Mouse (Mus musculus) ES-E14 (cell line): ENCODE results near the gene Spata17. TPM values are rescaled to one million over a fixed set of nuclear protein-coding genes. Genes with fewer than 3 reads are reported as not detected.

Experiments used
- DNase-seq: peaks from one replicate; pipeline ENCODE4 v3.0.0-alpha.2; 2013; ENCODE audit warnings: low read depth, low spot score
- H3K27ac ChIP-seq: 2 replicates; pipeline ENCODE4 v1.5.1; 2012; ENCODE audit warnings: low read depth, mild to moderate bottlenecking, low read length, moderate library complexity, mixed read lengths; ENCODE audit not compliant: poor library complexity, insufficient read depth, severe bottlenecking
- H3K36me3 ChIP-seq: 2 replicates; pipeline ENCODE4 v1.6.1; 2012; ENCODE audit warnings: mild to moderate bottlenecking, low read length, moderate library complexity, mixed read lengths; ENCODE audit not compliant: control insufficient read depth, poor library complexity, insufficient read depth, severe bottlenecking
- H3K4me1 ChIP-seq, 2 experiments: fragments of 150-350 bp in 1 of 2; sonication (generic) in 1 of 2; 2 replicates each; pipeline ENCODE4 v1.6.1; 2012; ENCODE audit warnings: low read length in 2 of 2, mild to moderate bottlenecking in 1 of 2, mixed read lengths in 1 of 2; ENCODE audit not compliant: control insufficient read depth in 2 of 2, insufficient read depth in 2 of 2, poor library complexity in 1 of 2
- H3K4me3 ChIP-seq, 2 experiments: fragments of 150-350 bp in 1 of 2; sonication (generic) in 1 of 2; 2 replicates each; pipeline ENCODE4 v1.5.1; 2012; ENCODE audit warnings: low read length in 2 of 2, low read depth in 1 of 2, mild to moderate bottlenecking in 1 of 2, mixed read lengths in 1 of 2; ENCODE audit not compliant: insufficient read depth in 1 of 2, poor library complexity in 1 of 2, severe bottlenecking in 1 of 2
- H3K9ac ChIP-seq: 2 replicates; pipeline ENCODE4 v1.6.1; 2012; ENCODE audit warnings: low read depth, mild to moderate bottlenecking, low read length, mixed read lengths; ENCODE audit not compliant: poor library complexity, insufficient read depth, severe bottlenecking
- H3K9me3 ChIP-seq: fragments of 150-350 bp; sonication (generic); 2 replicates; pipeline ENCODE4 v1.6.1; 2012; ENCODE audit warnings: low read depth, mild to moderate bottlenecking, low read length; ENCODE audit not compliant: control insufficient read depth, insufficient read depth
- CHD2 ChIP-seq: IDR thresholded peaks from 2 replicates; pipeline ENCODE4 v1.6.1; 2014; ENCODE audit warnings: mild to moderate bottlenecking, low read depth, low read length, inconsistent platforms
- HCFC1 ChIP-seq: IDR thresholded peaks from 2 replicates; pipeline ENCODE4 v1.6.1; 2012; ENCODE audit warnings: low read length, inconsistent platforms, borderline replicate concordance; ENCODE audit not compliant: insufficient read depth
- MAFK ChIP-seq: IDR thresholded peaks from 2 replicates; pipeline ENCODE4 v1.6.1; 2014; ENCODE audit warnings: mild to moderate bottlenecking, low read depth, low read length, inconsistent platforms; ENCODE audit not compliant: insufficient read depth
- ZC3H11A ChIP-seq: IDR thresholded peaks from 2 replicates; pipeline ENCODE4 v1.6.1; 2012; ENCODE audit warnings: low read depth, mild to moderate bottlenecking, inconsistent platforms, low read length, borderline replicate concordance
- ZNF384 ChIP-seq: IDR thresholded peaks from 2 replicates; pipeline ENCODE4 v1.6.1; 2012; ENCODE audit warnings: low read depth, low read length, inconsistent platforms
- in situ Hi-C, 2 experiments: fragments of 600-800 bp; cut with MboI; formaldehyde crosslinking; loops; one replicate each; pipeline ENCODE4 v1.15.1; 2025; ENCODE audit warnings: low sequenced_read_pairs in 2 of 2, inconsistent platforms in 1 of 2; ENCODE audit not compliant: unreplicated experiment in 2 of 2
- total RNA-seq: library from RNA; depleted of rRNA; stranded (reverse); fragments of 300-350 nt; gene quantifications from 2 replicates; pipeline ENCODE4 v1.2.3, GENCODE M21; 2012

The Spata17 gene
- total RNA-seq, 1 experiment = 0.36 TPM

GRCm38 (mm10) chr1:187052532-187052931 lies 162.7 kb downstream of the Spata17 start:
- no peak for TF ChIP-seq MAFK
- no peak for TF ChIP-seq HCFC1
- TF ChIP-seq ZC3H11A = no peak
- TF ChIP-seq CHD2 = no peak
- no peak for TF ChIP-seq ZNF384
- DNase-seq = no peak
- in situ Hi-C loops = no loop called here
- H3K4me1 ChIP-seq = no peaks in the 10 kb centered on the region
- no peaks in the 10 kb centered on the region for H3K9me3 ChIP-seq
- H3K27ac ChIP-seq = no peak overlapping the region
- no peak overlapping the region for H3K9ac ChIP-seq
- H3K4me3 ChIP-seq = no peak overlapping the region
- H3K36me3 ChIP-seq = no peaks in the 10 kb centered on the region

DNA sequence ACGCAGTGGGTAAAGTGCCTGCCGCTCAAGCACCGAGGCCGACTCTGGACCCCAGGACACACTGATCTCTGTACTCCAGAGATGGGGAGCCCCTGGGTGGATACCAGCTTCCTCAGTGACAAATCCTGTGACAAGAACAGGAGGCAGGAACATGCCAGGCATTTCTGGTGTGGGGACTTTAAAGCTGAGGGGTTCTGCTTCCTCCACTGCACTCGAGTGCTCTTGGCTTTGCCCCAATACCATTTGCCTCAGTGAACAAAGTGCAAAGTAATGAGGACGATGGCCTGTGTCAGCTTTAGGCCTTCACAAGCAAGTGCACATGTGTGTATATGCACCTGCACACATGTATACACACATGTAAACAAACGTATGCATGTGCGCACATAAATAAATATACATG lies 164.0 kb downstream of the Spata17 start:
- no peaks in the 10 kb centered on the region for H3K36me3 ChIP-seq
- no peak overlapping the region for H3K4me3 ChIP-seq
- H3K9me3 ChIP-seq = no peaks in the 10 kb centered on the region
- no peaks in the 10 kb centered on the region for H3K4me1 ChIP-seq
- H3K27ac ChIP-seq = no peak overlapping the region
- in situ Hi-C loops = no loop called here
- TF ChIP-seq MAFK (no peak), ZNF384 (no peak), ZC3H11A (no peak), CHD2 (no peak), HCFC1 (no peak)
- no peak overlapping the region for H3K9ac ChIP-seq
- DNase-seq = no peak

DNA sequence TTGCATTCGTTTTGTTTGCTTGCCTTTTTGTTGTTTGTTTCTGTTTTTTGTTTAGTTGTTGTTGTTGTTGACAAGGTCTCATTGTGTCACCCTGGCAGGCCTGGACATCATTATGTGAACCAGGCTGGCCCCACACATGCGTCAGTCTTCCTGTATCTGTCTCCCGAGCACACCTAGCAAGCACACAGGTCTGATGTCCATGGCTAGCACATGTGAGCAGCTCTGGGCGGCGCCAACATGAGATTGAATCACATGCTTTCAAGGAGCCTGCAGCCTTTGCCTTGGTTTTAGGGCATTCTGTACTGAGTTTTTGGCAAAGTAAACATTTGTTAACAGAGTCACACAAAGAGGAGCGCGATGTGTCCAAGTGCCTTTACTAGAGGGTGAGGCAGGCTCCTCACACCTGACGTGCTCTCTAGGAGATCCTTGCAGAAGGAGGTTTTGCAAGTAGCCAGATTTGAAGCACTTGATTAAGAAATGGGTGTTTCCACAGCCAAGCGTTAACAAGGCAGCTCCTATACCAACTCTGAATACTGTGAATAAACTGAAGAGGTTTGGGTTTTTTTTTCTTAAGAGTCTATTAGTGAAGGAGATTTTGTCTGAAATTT lies 166.5 kb downstream of the Spata17 start:
- no peak overlapping the region for H3K9ac ChIP-seq
- no peaks in the 10 kb centered on the region for H3K9me3 ChIP-seq
- DNase-seq = no peak
- no peak overlapping the region for H3K4me3 ChIP-seq
- H3K4me1 ChIP-seq = no peaks in the 10 kb centered on the region
- in situ Hi-C loops = no loop called here
- no peak for TF ChIP-seq CHD2
- TF ChIP-seq MAFK = no peak
- no peak for TF ChIP-seq HCFC1
- TF ChIP-seq ZNF384 = no peak
- TF ChIP-seq ZC3H11A = no peak
- H3K27ac ChIP-seq = no peak overlapping the region
- H3K36me3 ChIP-seq = no peaks in the 10 kb centered on the region

DNA sequence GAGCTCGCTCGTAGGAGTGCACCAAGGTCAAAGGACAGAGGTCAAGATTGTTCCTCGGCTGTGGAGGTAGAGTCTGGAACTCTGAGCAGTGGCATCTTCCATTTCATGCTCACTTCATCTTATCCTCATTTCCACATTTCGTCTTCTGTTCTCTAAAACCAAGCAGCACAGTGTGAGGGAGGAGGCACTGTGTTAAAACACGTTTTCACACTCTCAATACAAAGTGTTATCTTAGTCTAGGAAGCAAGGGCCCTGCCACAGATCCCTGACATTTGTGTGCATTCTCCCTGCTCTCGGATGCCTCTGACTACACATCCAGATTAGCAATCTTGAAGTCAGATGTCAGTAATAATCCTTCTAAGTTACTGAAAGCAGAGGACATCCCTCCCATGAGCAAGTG lies 170.5 kb downstream of the Spata17 start:
- DNase-seq = no peak
- no peaks in the 10 kb centered on the region for H3K36me3 ChIP-seq
- no peaks in the 10 kb centered on the region for H3K4me1 ChIP-seq

More for the DNA sequence above, 170.5 kb downstream of the Spata17 start:
- in situ Hi-C loops = no loop called here
- H3K27ac ChIP-seq = no peak overlapping the region
- no peak overlapping the region for H3K4me3 ChIP-seq
- H3K9me3 ChIP-seq = no peaks in the 10 kb centered on the region
- TF ChIP-seq ZC3H11A (no peak), ZNF384 (no peak), CHD2 (no peak), HCFC1 (no peak), MAFK (no peak)
- H3K9ac ChIP-seq = no peak overlapping the region
